In genomic region chr9:123814326-123814725, GRCm38 (mm10) we compare ENCODE assay signal across 23 mouse cellular contexts. TPM values are rescaled to one million over a fixed set of nuclear protein-coding genes. Genes with fewer than 3 reads are reported as not detected.
DNase-seq lines count a peak whose midpoint lies in the region; ATAC-seq and TF ChIP-seq lines count a peak whose summit lies in the region.
"Had no signal": no experiment of that assay in that cellular context is flagged by ENCODE, and none has a peak within 500 bp of the region (broad histone marks: within the 10 kb centered on the region; RNA-seq: fewer than 3 reads in every experiment).

No protein-coding gene starts in this region.

- H3K27ac ChIP-seq in spleen, adult 2 months (ENCODE audit: insufficient read depth, low read length), result peak overlapping the region; percentile 38; the same call in 1 of the 2 replicates
- 0 out of 2 replicates have a peak overlapping the region, but pooled peaks have one; percentile 3 for H3K27ac ChIP-seq in small intestine, adult 2 months (ENCODE audit: insufficient read depth, low read depth, low read length)
- H3K27ac ChIP-seq: embryonic facial prominence, embryonic 10.5 days; hindbrain, embryonic 13.5 days; intestine, embryonic 15.5 days; neural tube, embryonic 13.5 days; stomach, postnatal 0 days had no signal

- no peaks in the 10 kb centered on the region for H3K27me3 ChIP-seq in spleen, adult 2 months (ENCODE audit: control insufficient read depth, insufficient read depth, low read length)
- no peaks in the 10 kb centered on the region for H3K27me3 ChIP-seq in small intestine, adult 2 months (ENCODE audit: control insufficient read depth, insufficient read depth, low read length)
- H3K27me3 ChIP-seq: CH12.LX; hindbrain, embryonic 13.5 days; intestine, embryonic 15.5 days; neural tube, embryonic 13.5 days had no signal

- TF ChIP-seq CTCF in spleen, adult 2 months (IDR thresholded peaks at IDR 0.05; ENCODE audit: extremely low read depth, insufficient read depth, insufficient read length, insufficient replicate concordance), result no peak
- no peak for TF ChIP-seq CTCF in small intestine, adult 2 months (IDR thresholded peaks at IDR 0.05; ENCODE audit: extremely low read depth, insufficient read length, insufficient replicate concordance, low read depth, low read length)

- TF ChIP-seq POLR2A in spleen, adult 2 months (IDR thresholded peaks at IDR 0.05; ENCODE audit: low read depth, low read length), result no peak
- no peak for TF ChIP-seq POLR2A in small intestine, adult 2 months (IDR thresholded peaks at IDR 0.05; ENCODE audit: low read depth, low read length)

- H3K4me3 ChIP-seq in spleen, adult 2 months (ENCODE audit: extremely low read depth, insufficient read depth, insufficient read length), result no peak overlapping the region
- no peak overlapping the region for H3K4me3 ChIP-seq in small intestine, adult 2 months (ENCODE audit: low read depth, low read length)
- H3K4me3 ChIP-seq: embryonic facial prominence, embryonic 10.5 days; hindbrain, embryonic 13.5 days; intestine, embryonic 15.5 days; neural tube, embryonic 13.5 days had no signal

- DNase-seq in spleen, adult 2 months (ENCODE audit: low read depth in 1 of 2, low spot score in 2 of 2), result peak; percentile 14 to 58
- DNase-seq in spleen, postnatal 14 days (ENCODE audit: low spot score in 2 of 2), result no peak
- DNase-seq in CD8-positive naive resting alpha-beta T cell, adult 2 months (ENCODE audit: low read depth in 2 of 2, low spot score in 2 of 2), result peak; percentile 66 to 77
- no peak for DNase-seq in cerebellum, postnatal 4 days (ENCODE audit: low spot score in 2 of 2)
- no peak for DNase-seq in adrenal gland, adult 18-20 months (ENCODE audit: low spot score in 2 of 2)
- DNase-seq: adrenal gland, postnatal 10 days; gastrocnemius, postnatal 10 days; lung, embryonic 14.5 days; lung, postnatal 4 days; spleen, adult 18-20 months had no signal

- H3K36me3 ChIP-seq in spleen, adult 2 months (ENCODE audit: control insufficient read depth, insufficient read depth, low read length), result peaks cover 33% of the 10 kb centered on the region
- H3K36me3 ChIP-seq in small intestine, adult 2 months (ENCODE audit: control insufficient read depth, insufficient read depth, low read length), result peaks cover 58% of the 10 kb centered on the region

- 35% methylated on average over 2 of the region's 2 CpGs for WGBS in spleen, adult 2 months
- 65% methylated on average over 2 of the region's 2 CpGs for WGBS in small intestine, adult 2 months

- ATAC-seq in hematopoietic stem cell, adult 5-6 weeks (replicated peaks in 1 of 2; ENCODE audit: insufficient read depth in 1 of 2, low FRiP score in 2 of 2, low TSS enrichment in 1 of 2, low read depth in 1 of 2, poor library complexity in 2 of 2, severe bottlenecking in 2 of 2), result peak; percentile 17 to 29; a peak in 1 of 4 replicates
- ATAC-seq: intestine, embryonic 15.5 days had no signal

- H3K4me1 ChIP-seq in spleen, adult 2 months (ENCODE audit: control insufficient read depth, insufficient read depth, insufficient read length), result peaks cover 4% of the 10 kb centered on the region; the same call in 1 of the 2 replicates
- H3K4me1 ChIP-seq in small intestine, adult 2 months (ENCODE audit: control insufficient read depth, insufficient read depth, insufficient read length, low read length), result 0 out of 2 replicates have a peak, but pooled peaks cover 6% of the 10 kb centered on the region
- H3K4me1 ChIP-seq: embryonic facial prominence, embryonic 10.5 days; hindbrain, embryonic 13.5 days; intestine, embryonic 15.5 days; neural tube, embryonic 13.5 days had no signal

RNA-seq across cellular contexts. Expression of gene Cxcr6, which starts 8.1 kb away (rescaled TPM):
- 4.2 and 5.2 TPM in 2 replicates for polyA plus RNA-seq in spleen, adult 2 months (2012; rRNA removed)
- 2.9 and 3.4 TPM in 2 replicates for total RNA-seq in hematopoietic stem cell, adult 5-6 weeks (2017)
- 1.3 and 1.5 TPM in 2 replicates for polyA plus RNA-seq in small intestine, adult 2 months (2012; rRNA removed)
- under 1 TPM; 0.20 to 0.70 TPM for total RNA-seq in adrenal gland, adult 18-20 months (2021)
- total RNA-seq: gastrocnemius, postnatal 10 days; left cerebral cortex, adult 18-20 months; left cerebral cortex, postnatal 4 days had no signal

RNA-seq across cellular contexts. Expression of gene Fyco1, which starts 37.4 kb away (rescaled TPM):
- polyA plus RNA-seq in spleen, adult 2 months (2012; rRNA removed), result 5.0 and 6.0 TPM in 2 replicates
- total RNA-seq in hematopoietic stem cell, adult 5-6 weeks (2017), result 10.6 and 24.7 TPM in 2 replicates
- 3.9 and 4.9 TPM in 2 replicates for polyA plus RNA-seq in small intestine, adult 2 months (2012; rRNA removed)
- 10 to 100 TPM; 32.1 to 40.9 TPM for total RNA-seq in adrenal gland, adult 18-20 months (2021)

RNA-seq across cellular contexts. Expression of gene Xcr1, which starts 47.5 kb away (rescaled TPM):
- polyA plus RNA-seq in spleen, adult 2 months (2012; rRNA removed), result 3.2 and 3.5 TPM in 2 replicates
- total RNA-seq in hematopoietic stem cell, adult 5-6 weeks (2017), result 0.25 and 0.38 TPM in 2 replicates
- polyA plus RNA-seq in small intestine, adult 2 months (2012; rRNA removed), result 0.17 and 0.29 TPM in 2 replicates
- total RNA-seq in adrenal gland, adult 18-20 months (2021), result under 1 TPM; 0.07 to 0.22 TPM
- total RNA-seq: left cerebral cortex, adult 18-20 months; left cerebral cortex, postnatal 4 days had no signal
- polyA plus RNA-seq: embryonic facial prominence, embryonic 10.5 days; intestine, embryonic 15.5 days; kidney, embryonic 14.5 days; liver, embryonic 11.5 days; lung, embryonic 14.5 days; midbrain, embryonic 11.5 days had no signal

Comparison
In these comparisons a context has a peak if more than half of its experiments do, and no peak if none do; other contexts are left out.
1. DNase-seq: peak in spleen, adult 2 months (2 of 2) and CD8-positive naive resting alpha-beta T cell, adult 2 months (2 of 2); none in spleen, postnatal 14 days (0 of 2), cerebellum, postnatal 4 days (0 of 2) and adrenal gland, adult 18-20 months (0 of 2).